Mouse (Mus musculus): ENCODE measurements at regions not wholly inside any gene's neighbourhood (a gene's known extent, or its start where the extent isn't known, plus 50 kb on each side); places are given as distances from the start of the nearest gene placed in this dataset.

GRCm38 (mm10) chr8:44656031-44656430 lies 279.2 kb upstream of the Fat1 start:
- DNase-seq (ENCODE audit: low spot score): no peak

DNA sequence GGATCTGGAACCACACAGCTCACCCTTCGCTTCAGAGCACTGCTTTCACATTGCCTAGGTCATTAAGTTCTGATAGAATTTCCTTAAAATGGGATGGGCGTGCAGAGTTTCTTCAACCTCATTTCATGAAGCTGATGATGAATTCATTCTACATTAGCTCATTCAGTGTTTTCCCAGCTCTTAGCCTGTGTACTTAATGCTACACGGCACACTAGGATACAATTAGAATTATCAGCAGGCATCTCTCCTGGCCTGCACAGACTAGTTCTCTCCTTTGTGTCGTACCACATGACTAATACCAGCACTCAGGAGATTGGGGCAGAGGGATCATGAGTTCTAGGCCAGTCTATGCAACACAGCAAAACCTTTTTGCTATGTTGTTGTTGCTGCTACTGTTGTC lies 278.8 kb upstream of the Fat1 start:
- DNase-seq (ENCODE audit: low spot score): no peak

DNA sequence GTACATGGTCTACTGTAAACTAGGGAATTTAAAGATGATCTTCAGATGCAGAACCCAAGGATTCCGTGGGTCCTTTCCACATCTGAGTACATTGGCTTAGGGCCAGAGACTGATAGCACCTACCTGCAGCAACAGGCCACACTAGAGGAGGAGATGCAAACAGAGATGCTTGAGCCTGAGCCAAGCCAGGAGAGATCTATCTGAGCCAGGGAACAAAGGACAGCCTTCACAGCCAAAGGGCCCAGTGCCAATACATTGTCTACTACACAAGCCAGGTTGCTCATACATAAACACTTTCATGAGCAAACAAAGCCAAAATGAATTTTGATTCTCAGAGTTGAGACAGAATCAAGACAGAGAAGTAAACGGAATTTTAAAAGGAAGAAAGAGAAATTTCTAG lies 273.6 kb upstream of the Fat1 start:
- DNase-seq (ENCODE audit: low spot score): no peak

DNA sequence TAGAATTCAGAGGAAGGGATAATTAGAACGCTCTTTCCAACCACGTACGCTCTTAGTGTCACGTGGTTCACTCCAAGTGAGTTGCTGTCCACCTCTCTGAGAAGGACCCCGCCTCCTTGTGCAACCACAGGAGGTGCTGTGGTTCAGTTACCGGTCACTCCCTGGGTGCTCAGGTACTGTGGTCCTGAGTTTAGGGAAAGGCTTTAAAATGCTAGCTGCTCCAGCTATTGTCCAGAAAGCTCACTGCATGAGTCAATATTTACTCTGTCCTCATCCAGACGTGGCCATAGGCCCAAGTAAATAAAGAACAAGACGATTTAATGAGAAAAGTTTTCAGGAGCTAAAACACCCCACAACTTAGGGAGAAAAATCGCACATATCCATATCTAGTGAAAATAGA lies 248.1 kb upstream of the Fat1 start:
- DNase-seq (ENCODE audit: low spot score): no peak

DNA sequence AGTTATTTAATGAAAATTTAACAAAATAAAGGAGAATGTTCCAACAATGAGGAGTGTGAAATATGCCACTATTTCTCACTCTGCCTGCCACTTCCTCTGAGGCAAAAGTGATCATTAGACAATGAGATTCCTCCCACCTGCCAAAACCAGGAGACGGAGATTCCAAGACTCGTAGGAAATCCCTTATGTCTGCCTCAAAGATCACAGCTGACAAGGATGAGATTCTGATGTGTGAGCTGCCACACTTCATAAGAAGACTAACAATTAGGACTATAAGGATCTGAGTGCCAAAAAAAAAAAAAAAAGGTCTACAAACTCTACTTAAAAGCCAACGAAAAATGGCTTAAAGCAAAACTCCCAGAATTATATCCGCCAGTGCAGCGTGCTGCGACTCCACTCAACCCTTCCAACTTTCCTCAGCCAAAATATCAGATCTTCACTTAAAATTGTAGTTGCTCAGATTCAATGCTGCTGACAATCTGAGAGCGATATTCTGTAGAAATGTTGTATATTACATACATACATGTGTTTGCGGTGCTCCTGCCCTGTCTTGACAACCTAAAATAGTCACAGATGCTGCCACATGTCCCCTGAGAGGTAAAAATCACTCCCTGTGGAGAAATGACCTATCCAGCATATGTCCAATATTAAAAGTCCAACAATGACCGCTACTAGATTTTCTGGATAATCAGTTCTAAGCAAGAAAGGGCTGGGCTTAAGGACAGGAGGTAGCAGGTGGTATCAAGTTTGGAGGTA lies 245.2 kb upstream of the Fat1 start:
- no peak for DNase-seq (ENCODE audit: low spot score)

GRCm38 (mm10) chr8:44690593-44690950 lies 244.7 kb upstream of the Fat1 start:
- no peak for DNase-seq (ENCODE audit: low spot score)

DNA sequence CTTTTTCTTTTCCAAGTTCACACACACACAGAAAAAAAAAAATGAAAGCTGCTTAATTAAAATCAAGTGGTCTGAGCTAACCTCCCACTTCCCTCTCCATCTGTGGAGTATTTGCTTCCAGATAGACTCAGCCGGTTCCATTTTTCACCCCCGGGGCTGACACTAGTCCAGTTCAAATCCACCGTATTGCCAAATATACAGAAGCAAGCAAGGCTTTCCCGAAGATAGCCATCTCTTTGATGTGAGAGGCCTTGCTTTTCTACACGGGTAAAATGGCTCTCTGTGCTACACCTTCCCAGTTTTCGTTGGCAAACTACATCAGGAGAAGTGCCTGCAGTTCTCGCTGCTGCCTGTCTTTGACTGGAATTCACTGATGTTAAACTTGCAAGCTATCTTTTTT lies 244.1 kb upstream of the Fat1 start:
- no peak for DNase-seq (ENCODE audit: low spot score)

DNA sequence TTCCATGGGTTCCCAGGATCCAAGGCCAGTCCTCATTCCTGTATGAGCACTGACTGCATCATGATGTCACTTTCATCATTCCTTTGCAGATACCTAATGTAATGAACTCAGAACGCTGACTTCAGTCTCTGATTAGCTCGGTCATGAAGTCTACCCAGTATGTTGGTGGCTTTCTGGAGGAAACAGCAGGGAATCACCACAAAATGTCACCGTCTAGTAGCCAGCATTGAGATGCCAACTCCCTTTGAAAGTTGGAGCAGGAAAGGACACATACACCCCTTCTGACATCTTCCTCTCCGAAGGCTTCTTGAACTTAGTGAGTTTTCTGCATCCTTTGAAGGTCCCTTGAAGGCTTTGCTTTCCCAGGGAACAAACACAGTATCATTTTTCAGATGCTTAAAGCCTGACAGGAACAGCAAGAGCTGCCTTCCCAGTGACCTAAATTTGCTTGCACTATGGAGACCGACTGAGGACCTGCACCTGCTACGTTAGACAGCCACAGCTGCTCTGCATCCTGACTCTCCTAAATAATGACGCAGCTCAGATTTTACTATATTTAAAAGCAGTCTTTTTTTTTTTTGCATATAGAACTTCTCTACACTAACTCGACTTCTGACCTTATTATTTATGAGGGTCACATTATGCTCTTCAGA lies 243.1 kb upstream of the Fat1 start:
- no peak for DNase-seq (ENCODE audit: low spot score)

- peak; percentile 81 for DNase-seq (ENCODE audit: low spot score)
Measured at GRCm38 (mm10) chr8:44694861-44695260, 240.4 kb upstream of the Fat1 start.

DNA sequence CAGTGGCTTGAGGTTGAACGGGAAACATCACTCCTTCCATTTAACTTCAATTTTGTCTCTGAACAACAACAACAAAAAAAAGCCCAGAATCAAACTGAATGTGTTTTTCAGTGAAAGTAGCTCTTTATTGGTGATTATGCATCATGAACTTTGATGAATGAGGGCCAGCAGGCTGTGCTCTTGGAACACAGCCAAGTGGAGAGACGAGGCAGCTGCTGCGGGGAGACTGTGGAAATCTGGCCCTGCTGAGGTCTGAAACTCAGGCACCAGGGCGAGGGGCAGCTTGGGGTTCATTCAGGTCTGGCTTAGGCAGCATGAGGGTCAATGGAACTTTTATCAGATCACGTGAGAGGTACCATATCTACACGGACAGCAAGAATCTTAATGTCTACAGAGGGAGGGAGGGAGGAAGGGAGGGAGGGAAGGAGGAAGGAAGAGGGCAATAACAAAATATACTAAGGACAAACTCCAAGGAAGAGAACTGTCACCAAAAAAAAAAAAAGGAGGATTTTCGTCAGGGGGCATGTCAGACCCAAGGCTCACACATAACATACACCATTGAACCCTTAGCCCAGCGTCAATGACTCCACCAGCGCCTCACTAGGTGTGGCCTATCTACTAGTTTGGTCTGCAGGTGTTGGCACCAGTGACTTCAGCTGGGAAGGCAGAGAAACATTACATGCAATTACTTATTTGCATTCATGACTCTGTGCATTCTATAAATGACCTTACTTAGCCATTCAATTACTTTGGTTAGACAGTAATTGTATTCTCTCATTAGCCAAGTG lies 239.0 kb upstream of the Fat1 start:
- DNase-seq (ENCODE audit: low spot score): peak; percentile 58

DNA sequence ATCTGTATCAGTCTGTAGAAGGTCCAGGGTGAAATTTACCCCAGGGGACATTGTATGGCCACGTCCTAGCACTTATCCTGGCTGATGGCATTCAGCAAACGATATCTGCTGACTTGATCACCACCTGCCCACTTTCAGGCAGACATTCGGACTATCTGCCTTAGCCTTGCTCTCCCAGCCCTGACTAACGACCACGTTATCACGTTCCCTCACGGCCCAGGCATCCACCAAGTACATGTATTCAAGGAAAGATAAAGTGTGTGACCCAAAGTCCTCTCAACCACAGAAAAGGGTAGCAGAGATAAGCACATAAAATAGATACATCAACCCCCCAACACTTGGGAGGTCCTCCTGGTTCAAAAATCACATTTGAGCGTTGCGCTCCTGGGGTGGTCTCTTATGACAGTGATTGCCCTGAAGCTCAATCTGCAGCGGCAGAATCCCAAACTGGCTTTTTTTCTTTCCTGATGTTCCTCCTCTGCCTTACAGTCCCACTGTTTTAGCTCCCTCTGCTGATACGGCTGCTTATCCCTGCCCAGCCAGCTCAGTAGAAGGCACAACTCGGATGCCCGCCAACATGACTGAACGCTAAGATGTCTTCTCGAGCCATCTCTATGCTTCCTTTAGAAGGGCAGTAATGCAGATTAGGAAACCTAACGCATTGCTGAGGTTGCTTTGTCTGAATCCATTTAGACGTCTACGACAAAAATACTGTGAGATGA lies 235.7 kb upstream of the Fat1 start:
- DNase-seq (ENCODE audit: low spot score): no peak

GRCm38 (mm10) chr8:44704595-44705265 lies 230.5 kb upstream of the Fat1 start:
- DNase-seq (ENCODE audit: low spot score): no peak

DNA sequence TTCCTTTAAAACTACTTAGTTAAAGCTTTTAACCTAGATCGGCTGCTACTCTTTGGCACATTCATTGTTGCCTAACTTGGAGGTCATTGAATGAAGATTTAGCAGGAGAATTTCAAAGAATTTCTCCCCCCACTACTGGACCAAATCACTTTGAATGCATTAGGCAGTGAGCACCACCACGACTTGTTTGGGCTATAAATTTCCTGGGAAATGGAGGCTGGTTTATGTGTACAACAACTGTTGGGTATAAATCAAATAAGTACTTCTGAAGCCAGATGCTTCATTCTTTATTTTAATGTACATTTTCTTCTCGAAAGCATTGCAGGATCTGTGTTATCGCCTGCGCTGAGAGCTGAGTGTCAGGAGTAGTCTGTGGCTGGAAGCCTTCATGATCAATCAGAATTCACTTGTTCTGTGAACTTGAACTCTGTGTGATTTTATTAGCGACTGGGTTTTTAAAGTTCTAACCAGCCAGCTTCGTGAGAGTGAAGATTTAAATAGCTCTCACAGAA lies 226.5 kb upstream of the Fat1 start:
- DNase-seq (ENCODE audit: low spot score): no peak

DNA sequence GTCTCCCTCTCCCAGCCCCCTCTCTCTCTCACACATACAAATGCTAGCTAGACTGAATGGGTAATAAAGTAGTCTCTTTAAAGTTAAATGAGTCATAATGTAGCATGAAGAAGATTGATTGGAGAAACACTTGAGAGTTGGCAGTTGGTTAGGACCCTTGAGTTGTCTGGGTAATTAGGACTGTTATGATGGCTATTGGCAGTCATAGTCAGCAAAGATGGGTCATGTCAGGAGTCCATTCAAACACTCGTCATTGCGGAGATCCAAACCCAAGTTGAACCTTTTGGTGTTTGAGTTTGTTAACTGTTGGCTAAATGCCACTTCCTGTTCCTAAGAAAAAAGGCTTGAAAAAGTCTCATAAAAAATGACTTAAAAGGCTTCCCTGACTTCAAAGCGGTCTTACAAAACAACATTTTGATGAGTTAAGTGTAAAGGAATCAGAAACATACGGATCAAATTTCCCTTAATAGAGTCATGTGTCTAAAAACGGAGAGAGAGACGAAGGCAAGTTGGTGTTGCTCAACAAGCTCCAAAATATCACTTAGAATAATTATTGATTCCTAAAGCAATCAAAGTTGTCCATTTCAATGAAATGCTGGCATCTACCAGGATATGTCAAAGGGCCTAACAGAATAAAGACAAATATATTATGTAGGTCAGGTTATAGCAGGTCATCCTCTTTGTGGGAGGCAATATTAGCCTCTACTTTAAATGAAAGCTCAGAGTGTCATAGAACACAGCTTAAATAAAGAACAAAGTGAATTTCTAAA lies 225.9 kb upstream of the Fat1 start:
- DNase-seq (ENCODE audit: low spot score): no peak

DNA sequence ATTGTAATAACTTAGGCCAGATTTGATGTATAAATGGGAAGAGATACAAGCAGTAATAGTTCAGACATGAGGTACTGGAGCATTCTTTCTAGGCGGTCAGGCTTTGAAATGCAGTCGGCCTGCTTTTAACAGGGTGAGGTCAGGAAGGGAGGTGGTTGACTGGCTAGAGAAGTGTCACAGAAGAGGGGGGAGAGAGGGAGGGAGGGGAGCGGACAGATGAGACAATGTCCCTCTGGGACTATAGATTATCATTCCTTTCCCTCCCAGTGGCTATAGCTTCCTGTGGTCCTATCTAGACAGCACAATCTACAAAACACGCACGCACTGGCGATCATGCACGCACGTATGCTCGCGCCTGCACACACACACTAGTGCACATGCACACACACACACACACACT lies 200.7 kb upstream of the Fat1 start:
- DNase-seq (ENCODE audit: low spot score): no peak

- no peak for DNase-seq (ENCODE audit: low spot score)
Measured at GRCm38 (mm10) chr8:44735801-44736200, 199.4 kb upstream of the Fat1 start.

GRCm38 (mm10) chr8:44743353-44743752 lies 191.9 kb upstream of the Fat1 start:
- no peak for DNase-seq (ENCODE audit: low spot score)

GRCm38 (mm10) chr8:44744991-44745658 lies 190.1 kb upstream of the Fat1 start:
- DNase-seq (ENCODE audit: low spot score): no peak

- DNase-seq (ENCODE audit: low spot score): no peak
Measured at GRCm38 (mm10) chr8:44758727-44759126, 176.5 kb upstream of the Fat1 start.

GRCm38 (mm10) chr8:44762731-44763130 lies 172.5 kb upstream of the Fat1 start:
- no peak for DNase-seq (ENCODE audit: low spot score)
